Mouse (Mus musculus): ENCODE data around the gene Nipa1. TPM values are rescaled to one million over a fixed set of nuclear protein-coding genes. Genes with fewer than 3 reads are reported as not detected.

Gene Nipa1
- polyA plus RNA-seq, 1 experiment from 2014 or later, result 9.6 TPM

- H3K36me3 ChIP-seq (ENCODE audit: control insufficient read depth, insufficient read depth, low read length), result no peaks in the 10 kb centered on the region; the same call in 1 of the 2 replicates
- no peak overlapping the region for H3K4me2 ChIP-seq (ENCODE audit: low read depth, low read length, severe bottlenecking)
- no peaks in the 10 kb centered on the region for H3K27me3 ChIP-seq (ENCODE audit: control insufficient read depth, insufficient read depth, low read length)
- ATAC-seq (replicated peaks; ENCODE audit: low FRiP score) (no peak), DNase-seq (ENCODE audit: low spot score) (no peak)
- no peak overlapping the region for H3K9ac ChIP-seq (ENCODE audit: low read length)
- H3K4me3 ChIP-seq (ENCODE audit: low read depth, low read length), result no peak overlapping the region
- 92% methylated on average over 3 of the region's 3 CpGs for WGBS
- no peaks in the 10 kb centered on the region for H3K9me3 ChIP-seq (ENCODE audit: control insufficient read depth, low read length)
- no peak overlapping the region for H3K27ac ChIP-seq (ENCODE audit: low read depth, low read length)
- H3K4me1 ChIP-seq (replicated peaks; ENCODE audit: control insufficient read depth, insufficient read depth, low read length), result no peaks in the 10 kb centered on the region
Measured at GRCm38 (mm10) chr7:55991129-55991528, 28.6 kb downstream of the Nipa1 start.

GRCm38 (mm10) chr7:55986526-55987214 is 33.1 kb downstream of the Nipa1 start:
- H3K27ac ChIP-seq (ENCODE audit: low read depth, low read length), result no peak overlapping the region
- peak; percentile 85 for DNase-seq (ENCODE audit: low spot score)
- H3K9me3 ChIP-seq (ENCODE audit: control insufficient read depth, low read length), result no peaks in the 10 kb centered on the region
- no peak overlapping the region for H3K4me2 ChIP-seq (ENCODE audit: low read depth, low read length, severe bottlenecking)
- H3K4me3 ChIP-seq (ENCODE audit: low read depth, low read length), result no peak overlapping the region
- H3K27me3 ChIP-seq (ENCODE audit: control insufficient read depth, insufficient read depth, low read length), result no peaks in the 10 kb centered on the region
- 40% methylated on average over 13 of the region's 13 CpGs for WGBS
- no peaks in the 10 kb centered on the region for H3K4me1 ChIP-seq (replicated peaks; ENCODE audit: control insufficient read depth, insufficient read depth, low read length)
- H3K36me3 ChIP-seq (ENCODE audit: control insufficient read depth, insufficient read depth, low read length), result no peaks in the 10 kb centered on the region
- ATAC-seq (replicated peaks; ENCODE audit: low FRiP score), result peak; percentile 78; the same call in 1 of the 2 replicates
- H3K9ac ChIP-seq (ENCODE audit: low read length), result no peak overlapping the region

GRCm38 (mm10) chr7:55984754-55985153 is 35.0 kb downstream of the Nipa1 start:
- WGBS, result 77% methylated on average over 4 of the region's 4 CpGs
- DNase-seq (ENCODE audit: low spot score) (no peak), ATAC-seq (replicated peaks; ENCODE audit: low FRiP score) (no peak)
- no peak overlapping the region for H3K9ac ChIP-seq (ENCODE audit: low read length)
- H3K4me3 ChIP-seq (ENCODE audit: low read depth, low read length), result no peak overlapping the region
- no peak overlapping the region for H3K27ac ChIP-seq (ENCODE audit: low read depth, low read length)
- no peaks in the 10 kb centered on the region for H3K27me3 ChIP-seq (ENCODE audit: control insufficient read depth, insufficient read depth, low read length)
- no peaks in the 10 kb centered on the region for H3K4me1 ChIP-seq (replicated peaks; ENCODE audit: control insufficient read depth, insufficient read depth, low read length)
- no peak overlapping the region for H3K4me2 ChIP-seq (ENCODE audit: low read depth, low read length, severe bottlenecking)
- no peaks in the 10 kb centered on the region for H3K9me3 ChIP-seq (ENCODE audit: control insufficient read depth, low read length)
- no peaks in the 10 kb centered on the region; the same call in 1 of the 2 replicates for H3K36me3 ChIP-seq (ENCODE audit: control insufficient read depth, insufficient read depth, low read length)

GRCm38 (mm10) chr7:55983107-55983506 is 36.6 kb downstream of the Nipa1 start:
- H3K36me3 ChIP-seq (ENCODE audit: control insufficient read depth, insufficient read depth, low read length), result peaks cover 3% of the 10 kb centered on the region; the same call in 1 of the 2 replicates
- WGBS, result 94% methylated on average over 5 of the region's 5 CpGs
- H3K27me3 ChIP-seq (ENCODE audit: control insufficient read depth, insufficient read depth, low read length), result no peaks in the 10 kb centered on the region
- no peaks in the 10 kb centered on the region for H3K4me1 ChIP-seq (replicated peaks; ENCODE audit: control insufficient read depth, insufficient read depth, low read length)
- no peak overlapping the region for H3K27ac ChIP-seq (ENCODE audit: low read depth, low read length)
- H3K9me3 ChIP-seq (ENCODE audit: control insufficient read depth, low read length), result no peaks in the 10 kb centered on the region
- DNase-seq (ENCODE audit: low spot score), result no peak
- H3K9ac ChIP-seq (ENCODE audit: low read length), result no peak overlapping the region
- no peak for ATAC-seq (replicated peaks; ENCODE audit: low FRiP score)
- H3K4me2 ChIP-seq (ENCODE audit: low read depth, low read length, severe bottlenecking), result no peak overlapping the region
- H3K4me3 ChIP-seq (ENCODE audit: low read depth, low read length), result no peak overlapping the region

- Histone ChIP-seq H3K4me3 (ENCODE audit: low read depth, low read length) (no peak overlapping the region), H3K27ac (ENCODE audit: low read depth, low read length) (no peak overlapping the region), H3K36me3 (ENCODE audit: control insufficient read depth, insufficient read depth, low read length) (peaks cover 3% of the 10 kb centered on the region; the same call in 1 of the 2 replicates), H3K4me2 (ENCODE audit: low read depth, low read length, severe bottlenecking) (no peak overlapping the region), H3K9me3 (ENCODE audit: control insufficient read depth, low read length) (no peaks in the 10 kb centered on the region), H3K4me1 (replicated peaks; ENCODE audit: control insufficient read depth, insufficient read depth, low read length) (no peaks in the 10 kb centered on the region), H3K27me3 (ENCODE audit: control insufficient read depth, insufficient read depth, low read length) (no peaks in the 10 kb centered on the region), H3K9ac (ENCODE audit: low read length) (no peak overlapping the region)
- DNase-seq (ENCODE audit: low spot score) (no peak), ATAC-seq (replicated peaks; ENCODE audit: low FRiP score) (no peak)
- WGBS, result 90% methylated on average over 10 of the region's 10 CpGs
Measured at GRCm38 (mm10) chr7:55982010-55982700, 37.6 kb downstream of the Nipa1 start.

GRCm38 (mm10) chr7:55981511-55981910 is 38.2 kb downstream of the Nipa1 start:
- no peaks in the 10 kb centered on the region for H3K9me3 ChIP-seq (ENCODE audit: control insufficient read depth, low read length)
- WGBS, result 98% methylated on average over 2 of the region's 2 CpGs
- H3K27me3 ChIP-seq (ENCODE audit: control insufficient read depth, insufficient read depth, low read length), result no peaks in the 10 kb centered on the region
- no peak overlapping the region for H3K4me3 ChIP-seq (ENCODE audit: low read depth, low read length)
- no peak overlapping the region for H3K27ac ChIP-seq (ENCODE audit: low read depth, low read length)
- peaks cover 3% of the 10 kb centered on the region; the same call in 1 of the 2 replicates for H3K36me3 ChIP-seq (ENCODE audit: control insufficient read depth, insufficient read depth, low read length)
- no peak overlapping the region for H3K4me2 ChIP-seq (ENCODE audit: low read depth, low read length, severe bottlenecking)
- H3K9ac ChIP-seq (ENCODE audit: low read length), result no peak overlapping the region
- H3K4me1 ChIP-seq (replicated peaks; ENCODE audit: control insufficient read depth, insufficient read depth, low read length), result no peaks in the 10 kb centered on the region
- ATAC-seq (replicated peaks; ENCODE audit: low FRiP score), result no peak
- no peak for DNase-seq (ENCODE audit: low spot score)

- no peaks in the 10 kb centered on the region for H3K4me1 ChIP-seq (replicated peaks; ENCODE audit: control insufficient read depth, insufficient read depth, low read length)
- no peak overlapping the region for H3K9ac ChIP-seq (ENCODE audit: low read length)
- DNase-seq (ENCODE audit: low spot score) (no peak), ATAC-seq (replicated peaks; ENCODE audit: low FRiP score) (no peak)
- no peak overlapping the region for H3K4me3 ChIP-seq (ENCODE audit: low read depth, low read length)
- 94% methylated on average over 2 of the region's 2 CpGs for WGBS
- peaks cover 1% of the 10 kb centered on the region; the same call in 1 of the 2 replicates for H3K36me3 ChIP-seq (ENCODE audit: control insufficient read depth, insufficient read depth, low read length)
- no peak overlapping the region for H3K4me2 ChIP-seq (ENCODE audit: low read depth, low read length, severe bottlenecking)
- H3K9me3 ChIP-seq (ENCODE audit: control insufficient read depth, low read length), result no peaks in the 10 kb centered on the region
- H3K27me3 ChIP-seq (ENCODE audit: control insufficient read depth, insufficient read depth, low read length), result no peaks in the 10 kb centered on the region
- H3K27ac ChIP-seq (ENCODE audit: low read depth, low read length), result no peak overlapping the region
Measured at GRCm38 (mm10) chr7:55974429-55974828, 45.3 kb downstream of the Nipa1 start.

- WGBS, result 68% methylated on average over 1 of the region's 1 CpGs
- Histone ChIP-seq H3K27ac (ENCODE audit: low read depth, low read length) (no peak overlapping the region), H3K4me2 (ENCODE audit: low read depth, low read length, severe bottlenecking) (no peak overlapping the region), H3K9ac (ENCODE audit: low read length) (no peak overlapping the region), H3K4me3 (ENCODE audit: low read depth, low read length) (no peak overlapping the region), H3K27me3 (ENCODE audit: control insufficient read depth, insufficient read depth, low read length) (no peaks in the 10 kb centered on the region), H3K9me3 (ENCODE audit: control insufficient read depth, low read length) (no peaks in the 10 kb centered on the region), H3K36me3 (ENCODE audit: control insufficient read depth, insufficient read depth, low read length) (no peaks in the 10 kb centered on the region), H3K4me1 (replicated peaks; ENCODE audit: control insufficient read depth, insufficient read depth, low read length) (no peaks in the 10 kb centered on the region)
- no peak for DNase-seq (ENCODE audit: low spot score)
- ATAC-seq (replicated peaks; ENCODE audit: low FRiP score), result no peak
Measured at GRCm38 (mm10) chr7:55969415-55969814, 50.3 kb downstream of the Nipa1 start.

Data from forebrain, embryonic 11.5 days (tissue).